Mouse (Mus musculus): ENCODE measurements around the gene Skint1. TPM values are rescaled to one million over a fixed set of nuclear protein-coding genes. Genes with fewer than 3 reads are reported as not detected.

Skint1 gene
- not detected for polyA plus RNA-seq (2014; fragmentation: Illumina TruSeq; extraction: RNeasy Lipid Tissue Mini Kit (QIAGEN cat#74804); ENCODE audit: low read depth, low replicate concordance)

GRCm38 (mm10) chr4:112005969-112006368 lies at the start of gene Skint1:
TSS of gene Skint1 (plus strand) at chr4:112006269.

GRCm38 (mm10) chr4:111972623-111973022 lies 33.4 kb upstream of the Skint1 start, which contains the start of gene Skint7:
TSS of gene Skint7 (plus strand) at chr4:111972923.

GRCm38 (mm10) chr4:112071716-112072115 lies 65.6 kb downstream of the Skint1 start, which contains the start of gene Skint4:
TSS of gene Skint4 (plus strand) at chr4:112072016.

Other genes with a start within 250 kb of the Skint1 start
- gene Slc5a9, start 103.4 kb upstream of the Skint1 start, polyA plus RNA-seq (2014; fragmentation: Illumina TruSeq; extraction: RNeasy Lipid Tissue Mini Kit (QIAGEN cat#74804); ENCODE audit: low read depth, low replicate concordance), result not detected
- gene Skint8, start 86.9 kb upstream of the Skint1 start, polyA plus RNA-seq (2014; fragmentation: Illumina TruSeq; extraction: RNeasy Lipid Tissue Mini Kit (QIAGEN cat#74804); ENCODE audit: low read depth, low replicate concordance), result not detected
- not detected for gene Skint7, start 33.3 kb upstream of the Skint1 start, polyA plus RNA-seq (2014; fragmentation: Illumina TruSeq; extraction: RNeasy Lipid Tissue Mini Kit (QIAGEN cat#74804); ENCODE audit: low read depth, low replicate concordance)
- gene Skint4, start 65.7 kb downstream of the Skint1 start, polyA plus RNA-seq (2014; fragmentation: Illumina TruSeq; extraction: RNeasy Lipid Tissue Mini Kit (QIAGEN cat#74804); ENCODE audit: low read depth, low replicate concordance), result not detected
- 0.64 TPM for gene Skint3, start 226.0 kb downstream of the Skint1 start, polyA plus RNA-seq (2014; fragmentation: Illumina TruSeq; extraction: RNeasy Lipid Tissue Mini Kit (QIAGEN cat#74804); ENCODE audit: low read depth, low replicate concordance)

Measured in adrenal gland, adult 10 weeks (tissue).